Mouse (Mus musculus) liver, embryonic 11.5 days (tissue): ENCODE measurements at regions not wholly inside any gene's neighbourhood (a gene's known extent, or its start where the extent isn't known, plus 50 kb on each side); places are given as distances from the start of the nearest gene placed in this dataset.

Experiments
- ATAC-seq: fragments of 200-750 bp; cut with Nextera tagmentation; replicated peaks from 2 replicates; pipeline ENCODE4 v1.8.0; 2017; ENCODE audit warnings: moderate number of reproducible peaks, mild to moderate bottlenecking, moderate TSS enrichment, moderate library complexity; ENCODE audit not compliant: low FRiP score
- DNase-seq: peaks from one replicate; pipeline ENCODE4 v3.0.0-alpha.2; 2017; ENCODE audit warnings: low spot score
- H3K27ac ChIP-seq: fragments of 300-500 bp; sonication (generic); 2 replicates; pipeline ENCODE4 v1.5.1; 2014; ENCODE audit warnings: mild to moderate bottlenecking, low read depth, low read length, control low read depth
- H3K27me3 ChIP-seq: fragments of 300-500 bp; sonication (generic); replicated peaks from 2 replicates; pipeline ENCODE4 v1.6.1; 2014; ENCODE audit warnings: low read length, mixed read lengths; ENCODE audit not compliant: control insufficient read depth, insufficient read depth
- H3K36me3 ChIP-seq: fragments of 300-500 bp; sonication (generic); 2 replicates; pipeline ENCODE4 v1.6.1; 2014; ENCODE audit warnings: mild to moderate bottlenecking, low read length, moderate library complexity, mixed read lengths; ENCODE audit not compliant: control insufficient read depth, insufficient read depth
- H3K4me1 ChIP-seq: fragments of 300-500 bp; sonication (generic); replicated peaks from 2 replicates; pipeline ENCODE4 v1.6.1; 2014; ENCODE audit warnings: low read length, mixed read lengths; ENCODE audit not compliant: control insufficient read depth, insufficient read depth
- H3K4me2 ChIP-seq: fragments of 300-500 bp; sonication (generic); 2 replicates; pipeline ENCODE4 v1.6.1; 2014; ENCODE audit warnings: mild to moderate bottlenecking, control low read depth, moderate library complexity
- H3K4me3 ChIP-seq: fragments of 300-500 bp; sonication (generic); 2 replicates; pipeline ENCODE4 v1.5.1; 2014; ENCODE audit warnings: low read depth, low read length, control low read depth
- H3K9ac ChIP-seq: fragments of 300-500 bp; sonication (generic); 2 replicates; pipeline ENCODE4 v1.6.1; 2014; ENCODE audit warnings: low read depth, low read length, control low read depth
- H3K9me3 ChIP-seq: fragments of 300-500 bp; sonication (generic); 2 replicates; pipeline ENCODE4 v1.6.1; 2016; ENCODE audit warnings: low read length, inconsistent platforms, mixed read lengths; ENCODE audit not compliant: control insufficient read depth
- WGBS: fragments of 180-500 bp; shearing (Covaris S2); extraction: QIAGEN DNeasy Blood & Tissue Kit; methylation state at CpG from one replicate; pipeline ENCODE4 v1.1.7; 2014; 5-methylcytosine and 5-hydroxymethylcytosine counted together

DNA sequence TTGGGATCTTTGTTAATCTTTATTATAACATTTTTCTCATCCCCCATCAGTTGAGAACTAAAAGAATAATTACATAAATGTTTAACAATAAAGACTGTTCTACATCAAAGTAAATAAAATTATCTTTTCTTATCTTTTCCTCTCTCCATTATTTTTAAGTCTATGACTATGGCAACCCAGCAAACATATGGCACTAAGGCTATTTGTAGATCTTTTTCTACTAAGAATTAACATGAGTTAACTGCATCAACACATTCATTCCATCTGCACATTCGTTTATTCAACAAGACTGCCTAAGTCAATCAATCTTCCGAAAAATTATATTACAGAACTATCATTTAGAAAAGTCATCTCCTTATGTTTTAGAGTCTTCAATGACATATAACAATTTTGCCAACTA, 300.1 kb downstream of the Lipi start:
- Histone ChIP-seq H3K4me3 (no peak overlapping the region), H3K4me2 (no peak overlapping the region), H3K4me1 (no peaks in the 10 kb centered on the region), H3K36me3 (no peaks in the 10 kb centered on the region), H3K9me3 (no peaks in the 10 kb centered on the region), H3K27ac (no peak overlapping the region), H3K27me3 (no peaks in the 10 kb centered on the region), H3K9ac (no peak overlapping the region)
- WGBS: 76% methylated on average over 2 of the region's 2 CpGs
- no peak for ATAC-seq
- no peak for DNase-seq

DNA sequence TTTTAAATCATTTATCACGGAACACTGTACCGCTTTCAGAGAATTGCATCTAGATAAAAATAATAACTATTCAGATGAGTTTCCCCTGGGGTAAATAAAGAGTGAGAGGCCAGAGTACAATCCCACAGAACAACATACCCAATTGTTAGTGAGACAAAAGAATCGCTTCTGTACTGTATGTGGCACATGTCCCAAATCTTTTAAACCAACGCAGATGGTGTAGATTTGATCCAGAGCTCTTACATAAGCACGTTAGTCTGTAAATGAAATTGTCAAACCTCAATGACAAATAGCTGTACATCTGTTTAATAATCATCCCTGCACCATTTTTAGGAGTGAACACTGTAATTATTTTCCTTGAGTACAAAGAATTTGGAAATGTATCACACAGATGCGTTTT, 322.0 kb downstream of the Lipi start:
- Histone ChIP-seq H3K4me1 (no peaks in the 10 kb centered on the region), H3K9me3 (no peaks in the 10 kb centered on the region), H3K36me3 (no peaks in the 10 kb centered on the region), H3K27ac (no peak overlapping the region), H3K9ac (no peak overlapping the region), H3K4me2 (no peak overlapping the region), H3K27me3 (no peaks in the 10 kb centered on the region), H3K4me3 (no peak overlapping the region)
- ATAC-seq (no peak), DNase-seq (no peak)
- WGBS: 83% methylated on average over 6 of the region's 6 CpGs

DNA sequence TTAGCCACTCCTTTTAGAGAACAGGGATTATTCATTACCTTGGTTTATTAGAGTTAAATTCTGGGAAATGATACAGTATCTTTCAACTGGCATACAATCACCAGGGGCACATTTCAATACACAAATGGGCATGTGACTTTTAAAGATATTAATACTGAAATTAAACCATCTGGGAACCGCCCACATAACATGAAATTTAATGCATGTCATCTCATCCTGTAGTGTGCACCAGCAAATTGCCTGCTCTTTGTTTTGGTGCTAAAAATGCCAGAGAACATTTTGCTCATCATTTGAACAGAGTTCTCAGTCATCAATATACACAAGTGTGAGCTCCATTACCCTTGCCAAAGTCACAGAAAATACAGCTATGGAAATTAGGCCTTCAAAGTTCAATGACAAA, 330.9 kb downstream of the Lipi start:
- no peak for ATAC-seq
- WGBS: 83% methylated on average over 1 of the region's 1 CpGs
- no peak for DNase-seq
- no peaks in the 10 kb centered on the region for H3K27me3 ChIP-seq
- H3K36me3 ChIP-seq: no peaks in the 10 kb centered on the region
- no peak overlapping the region for H3K4me2 ChIP-seq
- H3K4me3 ChIP-seq: no peak overlapping the region
- no peaks in the 10 kb centered on the region for H3K9me3 ChIP-seq
- no peak overlapping the region for H3K9ac ChIP-seq
- H3K27ac ChIP-seq: no peak overlapping the region
- no peaks in the 10 kb centered on the region for H3K4me1 ChIP-seq

DNA sequence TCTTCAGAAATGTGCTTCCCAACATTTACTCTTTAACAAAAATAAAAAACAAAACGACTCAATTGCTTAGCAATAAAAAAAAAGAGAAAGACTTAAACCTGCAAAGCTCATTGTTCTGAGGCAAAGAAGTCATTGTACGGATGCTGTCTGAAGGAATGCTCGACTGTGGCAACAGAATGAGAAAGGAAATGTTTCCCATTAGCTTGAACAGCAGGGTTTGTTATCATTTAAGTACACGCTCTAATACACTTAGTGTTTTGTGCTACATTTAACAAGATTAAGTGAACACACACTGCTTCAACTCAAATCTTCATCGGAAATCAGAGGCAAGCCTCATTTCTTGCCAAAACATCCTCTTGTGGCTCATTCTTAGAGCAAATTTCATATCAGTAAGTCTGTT, 336.7 kb downstream of the Lipi start:
- Histone ChIP-seq H3K4me1 (no peaks in the 10 kb centered on the region), H3K4me2 (no peak overlapping the region), H3K4me3 (no peak overlapping the region), H3K27ac (no peak overlapping the region), H3K9ac (no peak overlapping the region), H3K36me3 (no peaks in the 10 kb centered on the region), H3K9me3 (no peaks in the 10 kb centered on the region), H3K27me3 (no peaks in the 10 kb centered on the region)
- DNase-seq (no peak), ATAC-seq (no peak)
- WGBS: 68% methylated on average over 5 of the region's 5 CpGs

DNA sequence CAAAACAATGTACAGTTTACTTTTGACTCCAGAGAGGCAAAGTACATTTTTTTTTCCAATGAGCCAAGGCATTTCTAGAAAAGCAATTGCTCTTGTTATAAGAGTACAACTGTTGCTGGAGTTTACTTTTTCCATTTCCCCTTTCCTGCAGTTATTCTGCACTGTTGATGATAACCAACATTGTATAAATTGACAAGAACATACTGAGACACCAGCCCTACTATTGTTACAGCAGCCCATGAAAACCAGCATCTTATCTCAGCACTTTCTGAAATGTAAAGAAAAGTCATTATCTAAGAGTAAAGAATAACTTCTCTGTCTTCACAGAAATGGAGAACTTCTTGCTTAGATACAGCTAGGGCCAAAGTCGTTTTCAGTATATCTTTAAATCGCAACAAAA, 345.5 kb downstream of the Lipi start:
- 63% methylated on average over 2 of the region's 2 CpGs for WGBS
- Histone ChIP-seq H3K4me1 (no peaks in the 10 kb centered on the region), H3K4me2 (no peak overlapping the region), H3K4me3 (no peak overlapping the region), H3K27ac (no peak overlapping the region), H3K36me3 (no peaks in the 10 kb centered on the region), H3K27me3 (no peaks in the 10 kb centered on the region), H3K9me3 (no peaks in the 10 kb centered on the region), H3K9ac (no peak overlapping the region)
- ATAC-seq (no peak), DNase-seq (no peak)

DNA sequence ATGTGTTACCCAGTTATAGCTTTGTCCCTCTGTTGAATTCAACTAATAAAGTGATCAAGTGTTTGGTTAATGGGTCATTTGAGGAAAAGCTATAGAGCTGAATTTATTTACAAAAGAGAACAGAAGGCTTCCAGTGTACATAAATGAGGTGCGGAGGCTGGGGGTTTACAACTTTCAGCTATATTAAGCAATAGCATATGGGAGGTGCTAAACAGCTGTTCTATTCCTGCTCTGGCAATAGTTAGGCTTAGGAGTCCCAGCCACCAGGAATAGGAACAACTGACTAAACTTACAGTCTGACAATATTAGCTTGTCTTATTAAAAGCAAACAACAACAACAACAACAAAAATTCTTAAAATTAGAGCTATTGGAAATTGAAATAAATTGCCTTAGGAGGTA, 353.7 kb downstream of the Lipi start:
- Histone ChIP-seq H3K36me3 (no peaks in the 10 kb centered on the region), H3K9ac (no peak overlapping the region), H3K9me3 (no peaks in the 10 kb centered on the region), H3K27me3 (no peaks in the 10 kb centered on the region), H3K27ac (no peak overlapping the region), H3K4me2 (no peak overlapping the region), H3K4me3 (no peak overlapping the region), H3K4me1 (no peaks in the 10 kb centered on the region)
- 79% methylated on average over 1 of the region's 1 CpGs for WGBS
- DNase-seq (no peak), ATAC-seq (no peak)

DNA sequence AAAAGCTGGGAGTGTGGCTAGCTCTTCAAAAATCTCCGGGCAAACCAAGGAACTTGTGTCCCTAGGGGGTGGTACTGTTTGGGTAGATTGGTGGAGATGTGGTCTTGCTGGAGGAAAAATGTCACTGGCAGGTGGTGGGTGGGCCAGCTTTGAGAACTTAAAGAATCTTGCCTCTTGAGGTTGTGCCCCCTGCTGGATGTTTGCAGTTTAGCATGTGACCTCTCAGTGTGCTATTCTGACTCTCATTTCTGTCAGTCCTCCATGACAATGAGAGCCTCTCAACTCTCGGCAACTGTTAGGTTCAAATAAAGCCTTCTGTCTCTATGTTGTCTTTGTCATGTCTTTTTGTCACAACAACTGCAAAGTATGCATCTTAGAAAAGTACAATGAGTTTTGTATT, 392.5 kb downstream of the Lipi start:
- WGBS: 71% methylated on average over 2 of the region's 2 CpGs
- Histone ChIP-seq H3K9me3 (no peaks in the 10 kb centered on the region), H3K36me3 (no peaks in the 10 kb centered on the region)

DNA sequence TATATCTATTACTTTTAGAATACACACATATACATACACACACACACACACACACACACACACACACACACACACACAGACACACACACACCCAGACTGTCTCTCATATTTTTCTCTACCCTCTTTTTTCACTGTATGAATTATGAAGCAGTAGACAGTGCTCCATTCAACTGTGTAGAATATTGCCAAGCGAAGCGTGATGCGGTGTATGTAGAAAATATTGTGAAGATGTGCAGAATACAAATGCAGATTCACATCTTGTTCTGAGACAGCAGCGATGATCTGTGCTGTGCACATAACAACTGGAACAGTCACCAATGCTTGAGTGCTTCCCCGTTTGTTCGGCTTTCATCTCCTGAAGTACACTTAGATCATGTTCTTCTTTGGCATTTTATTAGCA, 395.5 kb downstream of the Lipi start:
- WGBS: 92% methylated on average over 6 of the region's 6 CpGs
- H3K27me3 ChIP-seq: no peaks in the 10 kb centered on the region

More for the DNA sequence above, 392.5 kb downstream of the Lipi start:
- Histone ChIP-seq H3K4me1 (no peaks in the 10 kb centered on the region), H3K27ac (no peak overlapping the region), H3K4me3 (no peak overlapping the region), H3K27me3 (no peaks in the 10 kb centered on the region), H3K4me2 (no peak overlapping the region), H3K9ac (no peak overlapping the region)
- no peak for ATAC-seq
- no peak for DNase-seq

DNA sequence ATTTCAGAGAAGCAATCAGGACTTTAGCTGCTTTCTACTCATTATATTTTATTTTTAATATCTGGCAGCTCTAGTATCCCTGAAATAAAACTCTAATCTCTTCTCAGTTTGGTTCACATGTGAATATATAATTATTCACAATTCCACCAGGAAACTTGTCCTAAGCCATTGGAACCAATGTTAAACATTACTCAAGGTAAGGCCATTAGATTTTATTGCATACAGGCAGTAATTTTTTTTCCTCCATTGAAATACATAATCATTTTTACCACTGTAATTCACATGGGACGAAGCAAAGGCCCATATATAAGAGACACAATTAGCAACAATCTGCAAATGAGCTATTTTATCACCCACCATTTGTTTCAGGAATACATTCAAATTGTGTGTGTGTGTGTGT, 419.8 kb downstream of the Lipi start:
- Histone ChIP-seq H3K36me3 (no peaks in the 10 kb centered on the region), H3K27me3 (no peaks in the 10 kb centered on the region), H3K9me3 (no peaks in the 10 kb centered on the region), H3K9ac (no peak overlapping the region), H3K4me1 (no peaks in the 10 kb centered on the region), H3K4me3 (no peak overlapping the region), H3K27ac (no peak overlapping the region), H3K4me2 (no peak overlapping the region)
- ATAC-seq (no peak), DNase-seq (no peak)
- 76% methylated on average over 1 of the region's 1 CpGs for WGBS

More for the DNA sequence above, 395.5 kb downstream of the Lipi start:
- no peak overlapping the region for H3K4me3 ChIP-seq
- no peak overlapping the region for H3K27ac ChIP-seq
- no peaks in the 10 kb centered on the region for H3K36me3 ChIP-seq
- no peak overlapping the region for H3K4me2 ChIP-seq
- no peak for DNase-seq
- H3K9ac ChIP-seq: no peak overlapping the region
- H3K4me1 ChIP-seq: no peaks in the 10 kb centered on the region
- no peak for ATAC-seq
- no peaks in the 10 kb centered on the region for H3K9me3 ChIP-seq
